Mouse (Mus musculus): Measurements from ENCODE around the gene Mto1.

GRCm38 (mm10) chr9:78516125-78516524 is 68.1 kb downstream of the Mto1 start:
- TF ChIP-seq CTCF (conservative IDR thresholded peaks at IDR 0.05; ENCODE audit: insufficient read depth, insufficient read length, low read depth, low read length) (no peak), POLR2A (IDR thresholded peaks at IDR 0.05; ENCODE audit: low read depth, low read length) (no peak)
